Mouse (Mus musculus) testis, postnatal 10 days (tissue): ENCODE measurements around the gene Osmr.

Experiments used
- DNase-seq: peaks from one replicate; pipeline ENCODE4 v3.0.0; 2021; ENCODE audit warnings: low spot score

Osmr gene

DNA sequence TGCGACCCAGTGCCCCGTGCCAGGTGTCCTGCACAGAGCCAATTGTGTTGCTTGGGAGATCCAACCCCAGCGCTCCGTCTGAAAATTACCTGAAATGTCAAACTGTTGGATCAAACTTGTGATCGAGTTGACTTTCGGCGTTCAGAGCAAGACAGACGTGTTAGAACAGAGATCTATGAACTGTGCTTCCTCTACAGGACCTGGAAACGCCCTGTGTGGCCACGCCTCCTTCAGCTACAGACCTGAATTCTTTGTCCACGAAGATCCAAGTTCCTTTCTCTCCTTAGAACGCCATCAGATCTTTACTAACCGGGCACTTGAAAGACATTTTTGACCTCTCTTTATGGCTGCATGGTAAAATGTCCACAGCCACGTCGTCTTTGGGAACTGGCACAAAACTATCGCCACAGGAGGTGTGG, at the start of gene Osmr:
Osmr (minus strand) TSS at position 369 of the 419 bp plus-strand sequence.
- DNase-seq = no peak

DNA sequence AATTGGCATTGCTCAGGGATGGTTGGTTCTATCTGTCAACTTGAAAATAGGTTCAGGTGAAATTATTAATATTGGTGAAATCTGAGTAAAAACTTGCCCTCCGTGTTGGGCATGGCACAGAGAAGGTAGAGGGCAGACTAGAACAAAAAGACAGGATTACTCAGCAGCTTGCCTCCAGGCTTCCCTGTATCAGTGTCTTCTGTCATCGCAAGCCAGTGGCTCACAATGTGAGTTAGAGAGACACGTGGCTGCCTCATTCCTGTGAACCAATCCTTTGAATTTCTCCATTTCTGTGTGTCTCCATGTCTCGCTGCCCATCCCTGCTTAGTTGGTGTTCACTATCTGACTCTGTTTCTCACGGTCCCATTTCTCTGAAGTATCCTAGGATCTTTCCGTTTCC, 44.6 kb upstream of the Osmr start:
- no peak for DNase-seq

DNA sequence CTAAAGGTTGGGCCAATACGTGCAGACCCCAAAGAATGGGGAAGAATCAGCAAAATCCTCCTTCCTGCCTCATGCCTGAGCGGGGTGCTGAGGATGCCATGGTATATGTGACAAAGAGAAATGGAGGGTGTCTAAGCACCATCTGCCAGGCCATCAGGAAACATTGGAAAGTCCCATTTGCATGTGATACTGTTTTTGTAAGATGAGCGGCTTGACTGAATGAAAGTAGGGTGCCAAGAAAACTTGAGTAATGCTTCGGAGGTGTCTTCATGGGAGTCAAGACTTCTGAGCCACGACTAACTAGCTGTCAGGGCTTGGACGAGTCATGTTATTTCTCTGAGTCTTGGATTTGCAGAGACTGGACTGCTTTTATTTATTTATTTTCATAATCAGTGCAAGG, 39.4 kb upstream of the Osmr start:
- no peak for DNase-seq

DNA sequence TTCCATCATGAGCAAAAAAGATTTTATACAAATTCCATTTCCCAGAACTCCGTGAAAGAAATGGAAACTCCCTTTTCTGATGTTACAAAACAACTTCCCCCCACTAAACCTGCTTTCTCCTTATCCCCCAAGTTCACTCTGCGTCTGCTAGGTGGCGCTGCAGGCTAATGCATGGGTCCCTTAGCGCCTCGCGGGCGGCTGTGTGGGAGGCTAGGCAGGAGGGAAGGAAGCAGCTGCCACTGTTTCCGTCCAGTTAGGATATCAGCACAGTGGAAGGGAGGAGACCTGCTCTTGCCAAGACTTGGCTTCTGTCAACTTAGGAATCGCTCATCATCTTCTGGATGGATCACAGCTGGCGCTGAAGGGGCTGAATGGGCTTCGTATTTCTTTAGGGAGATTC, 34.9 kb upstream of the Osmr start:
- peak; percentile 95 for DNase-seq

DNA sequence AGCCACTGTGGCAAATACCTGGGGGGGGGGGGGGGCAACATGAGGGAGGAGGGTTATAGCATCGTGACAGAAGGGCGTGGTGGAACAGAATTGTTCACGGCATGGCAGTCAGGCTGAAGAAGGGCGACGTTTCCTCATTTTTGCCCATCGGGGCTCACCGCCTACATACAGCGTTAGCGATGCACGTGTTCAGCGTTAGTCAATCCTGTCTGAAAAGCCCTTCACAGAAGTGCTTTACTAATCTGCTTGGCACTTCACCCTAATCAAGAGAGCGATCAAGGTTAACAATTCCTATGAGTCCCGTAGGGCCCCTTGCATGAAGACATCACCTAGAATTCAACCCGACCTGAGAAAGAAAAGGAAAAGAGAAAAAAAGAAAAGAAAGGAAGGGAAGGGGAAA, 34.3 kb upstream of the Osmr start:
- DNase-seq = no peak

DNA sequence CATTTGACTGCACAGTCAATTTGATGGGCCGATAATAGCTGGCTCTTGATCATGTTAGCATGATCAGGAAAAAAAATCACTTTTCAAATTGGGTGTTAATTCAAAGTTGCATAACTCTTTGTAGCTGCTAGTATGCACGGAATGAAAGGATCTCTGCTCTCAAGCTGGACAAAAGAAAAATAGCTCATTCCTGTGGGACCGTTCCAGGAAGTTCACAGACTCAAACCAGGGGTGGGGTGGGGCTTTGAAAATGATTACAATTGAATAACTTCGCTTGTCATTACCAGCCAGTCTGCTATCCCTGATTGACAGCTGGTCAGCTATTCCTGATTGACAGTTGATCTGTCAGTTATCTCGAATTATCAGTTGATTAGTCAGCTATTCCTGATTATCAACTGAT, 33.8 kb upstream of the Osmr start:
- DNase-seq = no peak

DNA sequence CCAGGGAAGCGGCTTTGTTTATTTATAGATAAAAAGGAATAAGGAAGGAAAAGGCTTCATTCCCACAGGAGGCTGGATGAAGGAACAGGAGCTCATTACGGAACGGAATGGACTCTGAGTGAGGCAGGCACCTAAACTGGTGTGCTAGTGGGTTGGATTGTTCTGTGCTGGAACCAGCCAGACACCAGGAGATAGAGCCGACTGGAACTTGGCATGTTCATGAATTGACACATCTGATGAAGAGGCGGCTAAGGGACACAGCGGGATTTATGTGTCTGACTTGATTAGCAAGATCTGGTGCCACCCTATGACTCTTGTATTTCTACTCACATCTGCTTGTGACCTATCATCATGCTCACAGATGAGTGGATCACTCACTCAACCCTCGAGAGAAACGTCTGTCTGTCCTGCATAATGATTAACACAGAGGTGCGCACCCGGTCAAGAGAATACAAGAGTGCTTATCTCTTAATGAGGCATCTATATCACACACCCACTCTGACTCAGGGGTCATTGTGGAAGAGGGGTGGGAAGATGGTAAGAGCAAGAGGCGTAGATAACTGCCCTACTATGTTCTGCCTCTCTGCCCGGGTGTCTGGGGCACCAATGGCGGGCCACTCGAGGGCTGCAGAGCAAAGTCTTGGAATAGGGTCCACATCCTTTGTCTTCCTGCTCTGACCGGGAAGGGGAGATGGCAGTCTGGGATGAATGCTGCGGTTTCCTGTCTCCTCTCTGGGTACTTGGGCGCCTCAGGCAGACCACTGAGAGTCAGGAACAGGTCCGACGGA, 31.7 kb upstream of the Osmr start:
- no peak for DNase-seq

DNA sequence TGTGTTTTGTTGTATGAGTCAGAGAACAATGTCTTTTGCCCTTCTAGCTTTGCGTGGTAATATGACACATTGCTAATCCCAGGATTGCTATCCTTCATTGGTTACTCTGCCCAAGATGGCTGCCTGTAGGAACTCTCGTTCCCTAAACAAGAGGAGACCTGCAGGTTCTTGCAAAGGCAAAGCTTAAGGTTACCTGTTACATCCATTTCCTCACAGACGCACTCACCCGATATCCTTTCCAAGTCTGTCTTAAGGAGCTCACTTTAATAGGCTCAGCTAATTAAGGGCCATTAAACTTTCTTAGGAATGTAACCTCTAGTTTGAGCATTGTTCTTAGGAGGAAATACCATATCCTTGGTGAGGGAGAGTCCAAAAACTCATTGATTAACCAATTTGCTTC, 31.0 kb upstream of the Osmr start:
- no peak for DNase-seq

DNA sequence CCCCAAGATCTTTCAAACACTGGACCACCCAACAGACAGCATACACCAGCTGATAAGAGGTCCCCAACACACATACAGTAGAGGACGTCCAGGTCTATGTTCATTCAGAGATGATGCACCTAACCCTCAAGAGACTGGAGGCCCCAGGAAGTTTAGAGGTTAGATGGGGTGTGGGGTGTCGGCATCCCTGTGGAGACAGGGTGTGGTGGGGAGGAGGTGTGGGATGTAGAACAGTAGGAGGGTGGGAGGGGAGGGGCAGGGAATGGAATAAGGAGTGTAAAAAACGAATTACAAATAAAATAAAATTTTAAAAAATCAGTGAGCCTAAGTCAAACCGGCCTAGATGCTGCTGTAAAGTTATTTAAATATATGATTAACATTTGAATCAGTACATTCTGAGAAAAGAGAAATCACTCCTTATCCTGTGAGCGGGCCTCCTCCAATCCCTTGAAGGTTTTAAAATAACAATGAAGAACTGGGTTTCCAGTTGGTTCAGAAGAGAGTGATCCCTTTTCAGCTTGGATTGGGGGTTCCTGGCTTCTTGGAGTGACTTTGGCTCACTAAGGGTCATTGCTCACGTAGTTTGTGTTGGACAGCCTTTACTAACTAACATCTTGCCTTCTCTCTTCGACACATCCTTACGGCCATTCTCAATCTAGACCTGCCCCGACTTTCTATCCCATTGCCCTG, 28.7 kb upstream of the Osmr start:
- DNase-seq = no peak

DNA sequence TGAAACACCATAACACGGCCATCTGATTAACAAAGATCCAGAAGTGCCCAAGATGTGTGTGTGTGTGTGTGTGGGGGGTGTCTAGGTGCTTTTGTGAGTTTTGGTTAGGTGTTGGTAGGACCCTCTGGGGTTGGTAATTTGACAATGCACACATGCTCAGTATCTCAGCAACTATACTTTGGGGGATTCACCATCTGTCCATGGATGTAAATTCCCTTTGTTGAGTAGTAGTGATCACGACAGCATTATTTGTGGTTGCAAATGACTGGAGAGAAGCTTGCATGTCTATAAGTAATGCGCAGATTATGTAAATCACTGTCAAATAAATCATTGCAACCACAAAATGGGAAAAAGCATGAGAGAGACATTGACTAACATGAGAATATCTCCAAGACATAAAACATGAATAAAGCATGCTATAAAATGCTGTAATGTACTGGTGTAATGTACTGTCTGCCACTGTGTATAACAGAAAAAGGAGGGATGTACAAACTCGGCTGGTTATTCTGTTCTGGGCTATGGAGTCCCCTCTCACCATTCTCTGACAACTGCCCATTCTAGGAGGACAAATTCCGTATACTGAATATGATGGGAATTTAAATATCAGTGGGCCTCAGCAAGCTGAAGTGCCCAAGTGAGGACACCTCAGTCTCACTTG, 27.3 kb upstream of the Osmr start:
- DNase-seq = no peak

DNA sequence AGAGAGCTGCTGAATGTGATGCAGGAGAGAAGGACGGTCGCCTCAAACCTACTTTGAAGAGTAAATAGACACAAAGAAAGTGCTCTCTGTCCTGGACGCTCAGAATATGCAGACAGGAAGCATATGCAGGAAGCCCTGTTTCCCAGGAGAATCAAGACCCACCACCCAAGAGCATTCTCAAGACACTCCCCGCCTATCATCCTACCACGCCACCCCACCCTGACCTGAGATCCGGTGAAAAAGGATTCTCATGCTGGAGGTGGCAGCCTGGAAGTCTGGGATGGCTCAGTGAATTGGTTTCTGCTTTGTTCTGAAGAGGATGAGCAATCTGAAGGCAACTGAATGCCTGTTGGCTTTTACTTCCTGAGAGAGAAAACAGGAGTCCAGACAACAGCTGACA, 26.5 kb upstream of the Osmr start:
- no peak for DNase-seq

DNA sequence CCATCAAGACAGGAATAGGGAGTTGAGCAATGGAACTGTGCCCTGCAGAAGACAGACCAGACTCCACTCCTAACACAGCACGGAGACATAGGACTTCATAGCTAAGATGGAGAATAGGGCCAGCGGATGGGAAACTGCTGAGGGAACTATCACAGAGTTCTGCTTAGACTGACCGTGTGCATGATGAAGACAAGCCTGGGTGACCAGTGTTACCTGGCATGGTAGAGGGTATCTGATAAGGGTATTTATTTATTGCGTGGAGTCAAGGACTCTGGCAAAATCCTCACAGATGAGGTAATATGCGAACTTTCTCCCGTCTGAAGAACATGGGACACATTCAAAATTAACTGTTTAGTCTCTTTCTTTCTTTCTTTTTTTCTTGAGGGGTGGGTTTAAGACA, 9.5 kb upstream of the Osmr start:
- DNase-seq = no peak

DNA sequence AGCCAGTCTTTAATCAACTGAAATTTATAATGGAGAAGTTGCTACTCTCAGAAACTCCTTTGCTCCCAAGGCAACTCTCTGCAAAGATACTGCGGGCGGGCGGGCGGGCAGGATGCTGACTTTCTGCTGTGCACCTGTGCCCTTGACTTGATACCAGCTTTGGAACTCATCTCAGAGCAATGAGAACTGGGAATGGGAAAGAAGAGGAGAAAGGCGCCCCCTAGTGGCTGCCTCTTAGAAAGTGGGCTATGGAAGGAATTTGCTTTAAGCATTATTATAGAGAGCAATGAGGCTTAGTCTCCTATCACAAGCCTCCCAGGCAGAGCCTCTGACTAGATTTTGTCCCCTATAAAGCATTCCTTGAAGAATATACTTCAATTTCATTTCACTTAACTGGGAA, 9.0 kb upstream of the Osmr start:
- DNase-seq = peak; percentile 84

DNA sequence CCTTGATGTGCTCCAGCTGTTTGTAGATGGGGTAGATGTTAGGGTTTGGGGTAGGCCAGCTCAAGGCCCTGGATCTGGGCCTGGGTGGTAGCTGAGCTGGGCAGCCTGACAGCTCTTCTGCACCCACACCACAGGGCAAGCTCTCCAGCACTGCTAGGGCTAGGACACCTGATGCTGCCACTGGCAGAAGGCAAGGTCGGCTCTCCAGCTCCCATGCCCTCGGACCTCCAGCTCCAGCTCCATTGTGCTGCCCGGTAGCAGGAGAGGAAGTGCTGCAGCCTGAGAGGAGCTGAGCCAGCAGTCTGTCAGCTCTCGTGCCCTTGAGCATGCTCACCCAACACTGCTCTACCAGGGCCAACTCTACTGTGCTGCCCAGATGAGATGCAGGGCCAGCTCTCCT, 8.3 kb upstream of the Osmr start:
- no peak for DNase-seq

DNA sequence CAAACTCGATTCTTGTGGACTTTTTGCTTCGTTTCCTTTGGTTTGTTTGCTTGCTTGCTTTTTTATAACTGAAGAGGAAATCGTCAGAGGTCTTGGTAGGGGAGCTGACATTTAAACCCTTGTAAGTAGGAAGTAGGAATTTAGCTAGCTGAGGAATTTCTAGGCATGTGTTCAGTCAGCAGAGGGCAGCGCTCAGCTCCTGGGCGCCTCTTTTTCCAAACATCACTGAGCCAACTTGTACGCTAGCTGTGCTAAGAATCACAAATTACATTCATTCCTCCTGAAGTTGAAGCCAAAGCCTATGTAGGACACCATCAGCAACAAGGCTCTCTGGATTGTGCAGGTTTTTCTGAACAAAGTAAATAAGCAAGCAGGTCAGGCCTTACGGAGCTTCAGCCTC, 7.4 kb upstream of the Osmr start:
- DNase-seq = peak; percentile 57

DNA sequence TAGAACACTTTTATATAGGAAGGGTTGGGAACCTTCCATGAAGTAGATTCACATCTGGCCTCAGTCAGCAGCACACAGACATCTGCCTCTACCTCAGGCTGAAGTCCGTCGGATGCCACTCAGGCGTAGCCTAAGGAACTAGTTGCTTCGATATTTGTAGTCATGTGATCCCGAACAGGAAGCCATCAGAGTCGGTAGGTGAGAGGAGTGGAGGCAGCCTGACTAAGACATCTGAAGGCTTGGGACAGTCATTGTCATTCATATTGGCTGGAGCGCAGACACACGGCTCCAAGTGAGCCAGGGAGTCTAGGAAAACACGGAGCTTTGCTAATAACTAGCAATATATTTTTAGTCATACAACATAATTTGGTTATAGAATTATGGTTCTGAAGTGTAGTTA, 6.4 kb upstream of the Osmr start:
- DNase-seq = no peak

DNA sequence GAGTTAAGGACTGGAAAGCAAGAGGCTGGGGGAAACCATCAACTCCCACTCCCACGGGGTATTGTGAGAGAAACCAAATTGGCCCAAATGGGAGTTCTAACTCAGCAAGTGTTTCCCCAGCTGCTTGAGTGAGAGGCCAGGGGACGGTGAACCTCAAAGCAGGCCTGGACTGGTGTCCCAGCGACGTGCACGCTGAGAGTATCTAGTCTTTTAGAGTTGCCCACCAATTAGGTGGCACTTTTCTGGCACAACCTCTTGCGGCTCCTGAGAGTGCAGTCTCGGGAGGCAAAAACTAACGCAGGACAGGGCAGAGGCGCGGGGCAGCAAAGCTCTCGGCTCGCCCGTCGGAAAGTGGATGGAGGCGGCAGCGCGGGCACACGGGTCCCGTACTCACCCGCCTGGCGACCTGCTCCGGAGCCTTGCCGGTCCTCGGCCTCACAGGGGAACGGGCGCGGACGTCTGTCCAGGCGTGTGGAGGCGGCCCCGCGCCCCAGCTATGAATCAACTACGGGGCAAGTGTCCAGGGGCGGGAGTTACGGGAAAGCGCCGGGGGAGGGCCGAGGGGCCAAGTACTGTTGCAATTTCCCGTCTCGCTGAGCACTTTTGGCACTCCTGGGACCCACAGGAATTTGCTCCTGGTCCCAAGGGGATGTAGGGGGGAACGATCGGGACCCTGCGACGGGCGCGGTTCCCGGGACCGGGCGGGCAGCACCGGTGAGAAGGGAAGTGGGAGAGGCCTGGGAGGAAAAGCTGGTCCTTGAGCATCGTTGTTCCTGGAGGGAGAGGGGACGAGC, 765 bp downstream of the Osmr start:
- peak; percentile 71 for DNase-seq

DNA sequence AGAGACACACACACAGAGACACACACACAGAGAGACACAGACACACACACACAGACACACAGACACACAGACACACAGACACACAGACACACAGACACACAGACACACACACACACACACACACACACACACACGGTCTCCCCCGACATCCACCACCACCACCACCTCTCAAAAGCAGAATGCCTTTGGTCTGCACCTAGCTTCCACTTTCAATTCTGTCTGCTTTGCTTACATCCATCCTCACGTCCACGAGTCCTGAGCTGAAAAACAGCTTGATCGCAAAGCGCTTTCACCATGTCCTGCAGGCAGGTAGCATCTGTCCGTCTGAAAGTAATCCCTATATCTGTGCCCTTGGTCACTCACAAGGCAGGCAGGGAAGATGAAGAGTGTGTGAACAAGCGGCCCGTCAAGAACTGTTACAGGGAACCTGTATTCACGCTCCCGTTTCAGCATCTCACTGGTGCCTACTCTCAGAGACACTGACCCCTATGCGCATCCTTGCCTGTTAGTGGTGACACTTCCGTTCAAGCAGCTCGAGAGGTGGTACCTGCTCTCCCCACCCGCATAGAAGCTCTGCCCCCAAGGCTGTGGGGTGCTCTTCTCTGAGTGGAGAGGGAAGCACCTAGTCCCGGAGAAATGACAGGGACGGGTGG, 1.5 kb downstream of the Osmr start:
- no peak for DNase-seq

DNA sequence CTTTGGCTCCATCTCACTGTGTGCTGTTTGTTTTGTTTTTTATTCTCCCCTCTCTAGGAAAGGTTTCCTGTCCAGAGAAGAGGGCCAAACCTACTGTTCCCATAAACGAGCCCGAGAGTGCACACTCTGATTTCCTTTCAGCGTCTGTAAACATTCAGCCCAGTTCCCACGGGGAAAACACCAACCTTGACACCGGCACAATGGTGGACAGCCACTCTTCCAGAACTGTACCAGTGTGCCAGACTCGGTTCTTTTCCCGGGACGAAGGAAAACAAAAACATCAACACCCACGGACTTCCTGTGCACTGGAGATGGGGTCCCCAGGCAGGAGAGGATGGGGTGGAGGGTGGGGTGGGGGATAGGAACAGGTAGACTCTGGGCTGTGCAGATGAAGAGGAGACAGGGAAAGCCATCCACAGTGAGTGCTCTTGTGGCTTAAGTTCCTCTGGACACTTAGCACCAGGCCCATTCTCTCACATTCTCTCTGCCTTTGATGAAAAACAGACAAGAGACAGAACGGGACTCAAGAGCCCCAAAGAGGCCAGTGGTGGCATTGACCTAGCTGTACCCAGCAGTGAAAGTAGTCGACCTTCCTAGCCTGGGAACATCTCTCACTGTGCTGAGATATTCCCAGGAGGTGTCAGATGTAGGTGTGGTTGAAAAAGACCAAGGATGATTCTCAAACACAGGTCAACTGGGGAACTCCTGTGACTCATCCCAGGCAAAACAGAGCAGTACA, 3.0 kb downstream of the Osmr start:
- DNase-seq = no peak

DNA sequence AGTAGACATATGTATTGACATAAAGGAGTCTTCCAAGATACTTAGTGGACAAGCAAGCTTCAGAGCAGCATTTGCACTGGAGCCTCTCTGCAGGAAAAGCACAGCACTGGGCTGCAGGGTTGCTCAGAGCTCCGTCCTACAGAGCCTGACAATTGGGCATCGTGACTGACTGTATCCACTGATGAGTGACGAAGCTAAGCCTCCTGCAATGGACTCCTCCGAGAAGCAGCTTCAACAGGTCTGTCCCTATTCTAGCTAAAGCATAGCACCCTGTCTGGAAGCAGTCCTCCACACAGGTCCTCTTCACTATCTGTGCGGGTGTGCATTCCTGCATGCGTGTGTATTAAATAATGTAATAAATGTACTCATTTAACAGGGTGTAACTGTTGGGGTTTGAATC, 7.9 kb downstream of the Osmr start:
- no peak for DNase-seq

DNA sequence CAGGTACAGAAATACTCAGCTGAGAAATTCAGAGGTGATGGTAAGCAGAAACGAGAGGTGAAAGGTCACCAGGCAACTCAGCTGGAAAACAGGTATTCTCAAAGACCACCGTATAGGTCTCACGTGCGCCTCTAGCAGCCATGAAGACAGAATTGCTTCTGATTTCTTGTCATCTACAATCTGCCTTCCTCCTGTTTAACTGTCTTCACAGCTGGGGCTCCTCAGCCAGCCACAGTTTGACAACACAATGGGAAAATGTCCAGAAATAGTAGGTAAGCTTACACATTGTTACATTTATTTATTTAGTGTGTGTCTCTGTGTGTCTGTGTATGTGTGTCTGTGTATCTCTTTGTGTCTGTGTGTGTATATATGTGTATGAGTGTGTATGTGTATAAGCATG, 12.6 kb downstream of the Osmr start:
- DNase-seq = no peak
